Mouse (Mus musculus): ENCODE results near the gene Scgb1b30.

- no peak for TF ChIP-seq POLR2A (IDR thresholded peaks at IDR 0.05; ENCODE audit: low read depth, low read length)
- no peak for TF ChIP-seq CTCF (IDR thresholded peaks at IDR 0.05; ENCODE audit: extremely low read depth, insufficient read depth, insufficient read length, insufficient replicate concordance)
Observed at GRCm38 (mm10) chr7:34131118-34131517, 35.9 kb downstream of the Scgb1b30 start.
